16 mouse cellular contexts compared by ENCODE assay signal in the genomic region with DNA sequence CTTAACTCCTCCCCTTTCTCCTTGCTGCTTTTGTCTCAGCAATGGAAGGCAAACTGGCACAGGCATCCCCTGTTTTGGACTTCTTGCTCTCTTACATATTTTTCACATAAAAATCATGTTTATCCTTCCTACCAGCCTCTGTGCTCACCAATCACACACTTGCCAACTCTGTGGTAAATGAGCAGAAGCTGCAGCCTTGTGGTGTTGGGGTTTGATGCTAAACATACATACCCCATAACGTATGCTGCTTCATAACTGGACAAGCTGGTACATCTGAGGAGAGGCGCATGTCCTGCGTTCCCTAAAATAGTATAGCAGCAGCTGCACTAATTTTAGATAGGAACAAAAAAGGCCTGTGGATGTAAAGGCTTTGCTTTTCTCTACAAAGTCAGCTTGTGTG.
DNase-seq lines count a peak whose midpoint lies in the region; ATAC-seq and TF ChIP-seq lines count a peak whose summit lies in the region.
"Had no signal": no experiment of that assay in that cellular context is flagged by ENCODE, and none has a peak within 500 bp of the region (broad histone marks: within the 10 kb centered on the region; RNA-seq: fewer than 3 reads in every experiment).

No protein-coding gene starts in this region.

- H3K27ac ChIP-seq in forebrain, postnatal 0 days (ENCODE audit: low read depth, low read length), result no peak overlapping the region
- H3K27ac ChIP-seq in forebrain, embryonic 12.5 days, result no peak overlapping the region
- H3K27ac ChIP-seq: heart, embryonic 15.5 days; liver, embryonic 15.5 days; neural tube, embryonic 12.5 days had no signal

- H3K4me2 ChIP-seq in forebrain, postnatal 0 days (ENCODE audit: low read depth), result no peak overlapping the region
- no peak overlapping the region for H3K4me2 ChIP-seq in forebrain, embryonic 12.5 days
- H3K4me2 ChIP-seq: heart, embryonic 15.5 days; liver, embryonic 15.5 days; neural tube, embryonic 12.5 days had no signal

- DNase-seq in forebrain, postnatal 0 days, result peak; percentile 62
- DNase-seq in cerebellum, postnatal 25 days, result peak; percentile 30 to 41
- DNase-seq in layer of hippocampus, adult 9-11 months, result peak; percentile 76
- peak; percentile 58 to 82 for DNase-seq in right cerebral cortex, postnatal 36 days (ENCODE audit: low spot score in 2 of 2)
- no peak for DNase-seq in spleen, adult 12 weeks (ENCODE audit: low spot score)
- no peak for DNase-seq in adrenal gland, adult 8-10 months
- DNase-seq: gastrocnemius, postnatal 36 days; lung, postnatal 36 days; midbrain, embryonic 14.5 days; thymus, postnatal 14 days had no signal

- H3K9me3 ChIP-seq in forebrain, postnatal 0 days (ENCODE audit: low read length), result no peaks in the 10 kb centered on the region
- H3K9me3 ChIP-seq in forebrain, embryonic 12.5 days, result no peaks in the 10 kb centered on the region
- H3K9me3 ChIP-seq: heart, embryonic 15.5 days; liver, embryonic 15.5 days; neural tube, embryonic 12.5 days had no signal

- ATAC-seq in forebrain, postnatal 0 days, result peak; percentile 84
- ATAC-seq in forebrain, embryonic 12.5 days (ENCODE audit: low FRiP score), result no peak
- ATAC-seq: hindbrain, embryonic 16.5 days had no signal

- no peaks in the 10 kb centered on the region for H3K4me1 ChIP-seq in forebrain, postnatal 0 days (ENCODE audit: insufficient read depth)
- H3K4me1 ChIP-seq in forebrain, embryonic 12.5 days, result no peaks in the 10 kb centered on the region
- H3K4me1 ChIP-seq: heart, embryonic 15.5 days; liver, embryonic 15.5 days; neural tube, embryonic 12.5 days had no signal

- H3K4me3 ChIP-seq in forebrain, postnatal 0 days (ENCODE audit: low read depth, low read length), result no peak overlapping the region
- no peak overlapping the region for H3K4me3 ChIP-seq in forebrain, embryonic 12.5 days (replicated peaks)
- H3K4me3 ChIP-seq: erythroblast, embryonic 14.5 days; heart, embryonic 15.5 days; liver, embryonic 15.5 days; neural tube, embryonic 12.5 days had no signal

- H3K36me3 ChIP-seq in forebrain, postnatal 0 days (ENCODE audit: insufficient read depth), result no peaks in the 10 kb centered on the region
- no peaks in the 10 kb centered on the region for H3K36me3 ChIP-seq in forebrain, embryonic 12.5 days (replicated peaks)
- H3K36me3 ChIP-seq: heart, embryonic 15.5 days; liver, embryonic 15.5 days; neural tube, embryonic 12.5 days had no signal

- no peaks in the 10 kb centered on the region for H3K27me3 ChIP-seq in forebrain, postnatal 0 days (ENCODE audit: insufficient read depth, low read length)
- no peaks in the 10 kb centered on the region for H3K27me3 ChIP-seq in forebrain, embryonic 12.5 days
- H3K27me3 ChIP-seq: heart, embryonic 15.5 days; liver, embryonic 15.5 days; neural tube, embryonic 12.5 days had no signal

- 60% methylated on average over 3 of the region's 3 CpGs for WGBS in forebrain, postnatal 0 days
- WGBS in forebrain, embryonic 12.5 days, result 91% methylated on average over 3 of the region's 3 CpGs

- no peak overlapping the region for H3K9ac ChIP-seq in forebrain, postnatal 0 days
- no peak overlapping the region for H3K9ac ChIP-seq in forebrain, embryonic 12.5 days
- H3K9ac ChIP-seq: heart, embryonic 15.5 days; liver, embryonic 15.5 days; neural tube, embryonic 12.5 days had no signal

- no peak for TF ChIP-seq CTCF in forebrain, postnatal 0 days (IDR thresholded peaks at IDR 0.05; ENCODE audit: low read depth)

Comparison
In these comparisons a context has a peak if more than half of its experiments do, and no peak if none do; other contexts are left out.
1. DNase-seq: peak in forebrain, postnatal 0 days (single experiment), cerebellum, postnatal 25 days (2 of 2), layer of hippocampus, adult 9-11 months (single experiment) and right cerebral cortex, postnatal 36 days (2 of 2); none in spleen, adult 12 weeks (single experiment) and adrenal gland, adult 8-10 months (single experiment).